Comparison of ENCODE assay signal across 8 mouse cellular contexts in the genomic region with DNA sequence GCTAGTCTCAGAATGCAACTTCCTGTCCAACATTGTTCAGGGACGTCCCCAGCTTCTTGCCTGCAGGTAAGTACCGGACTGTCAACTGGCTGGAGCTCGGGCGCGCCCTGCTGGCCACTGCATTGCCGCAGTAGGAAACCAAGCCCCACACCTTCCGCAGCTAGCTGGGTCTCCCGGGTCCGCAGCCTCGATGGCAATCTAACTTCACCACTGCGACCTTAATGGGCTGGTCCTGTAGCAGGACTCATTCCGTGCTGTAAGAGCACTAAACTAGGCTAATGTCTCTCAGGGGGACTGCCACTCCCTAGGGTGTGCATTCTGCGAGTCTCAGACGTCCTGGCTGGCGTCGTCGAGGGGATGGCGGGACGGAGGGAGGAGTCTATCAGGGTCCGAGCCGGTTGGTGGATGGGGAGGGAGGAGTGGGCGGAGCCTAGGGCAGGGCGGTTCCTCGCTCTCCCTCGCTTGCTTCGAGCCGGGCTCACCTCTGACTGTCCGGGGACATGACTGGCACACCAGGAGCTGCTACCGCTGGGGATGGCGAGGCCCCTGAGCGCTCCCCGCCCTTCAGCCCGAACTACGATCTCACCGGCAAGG. TPM values are rescaled to one million over a fixed set of nuclear protein-coding genes. Genes with fewer than 3 reads are reported as not detected.
DNase-seq lines count a peak whose midpoint lies in the region; ATAC-seq and TF ChIP-seq lines count a peak whose summit lies in the region.

No protein-coding gene starts in this region.

- H3K27ac ChIP-seq in liver, embryonic 15.5 days (replicated peaks) = no peak overlapping the region
- H3K27ac ChIP-seq in testis, adult 2 months (ENCODE audit: control insufficient read depth, insufficient read depth, low read depth, low read length) = no peak overlapping the region

- no peak overlapping the region for H3K9ac ChIP-seq in liver, embryonic 15.5 days

- ATAC-seq in liver, embryonic 15.5 days (ENCODE audit: insufficient read depth) = peak; percentile 75

- H3K9me3 ChIP-seq in liver, embryonic 15.5 days (replicated peaks) = no peaks in the 10 kb centered on the region

- no peak overlapping the region for H3K4me3 ChIP-seq in C2C12 (ENCODE audit: insufficient read depth, poor library complexity, severe bottlenecking)
- peak overlapping the region; percentile 44 for H3K4me3 ChIP-seq in liver, embryonic 15.5 days (replicated peaks)
- H3K4me3 ChIP-seq in testis, adult 2 months (ENCODE audit: control insufficient read depth, low read depth, low read length) = peak overlapping the region; percentile 17

- H3K36me3 ChIP-seq in C2C12 (ENCODE audit: control insufficient read depth, insufficient read depth) = no peaks in the 10 kb centered on the region
- no peaks in the 10 kb centered on the region for H3K36me3 ChIP-seq in liver, embryonic 15.5 days (replicated peaks)
- no peaks in the 10 kb centered on the region for H3K36me3 ChIP-seq in testis, adult 2 months (ENCODE audit: control insufficient read depth, insufficient read depth, low read length)

- no peaks in the 10 kb centered on the region for H3K79me3 ChIP-seq in C2C12 (ENCODE audit: low read depth)

- H3K4me1 ChIP-seq in liver, embryonic 15.5 days (replicated peaks) = peaks cover 31% of the 10 kb centered on the region
- peaks cover 7% of the 10 kb centered on the region for H3K4me1 ChIP-seq in testis, adult 2 months (ENCODE audit: control insufficient read depth, insufficient read depth, low read length)

- TF ChIP-seq CTCF in C2C12 (IDR thresholded peaks at IDR 0.05; ENCODE audit: control insufficient read depth, insufficient read depth, insufficient read length) = peak; percentile 80
- TF ChIP-seq CTCF in testis, adult 2 months (IDR thresholded peaks at IDR 0.05; ENCODE audit: control insufficient read depth, insufficient read depth, insufficient replicate concordance, low read depth, low read length) = peak; percentile 60; the same call in 1 of the 2 replicates

- under 1% methylated on average over 35 of the region's 35 CpGs for WGBS in liver, embryonic 15.5 days (ENCODE audit: insufficient replicate concordance)

- peaks cover 17% of the 10 kb centered on the region for H3K27me3 ChIP-seq in C2C12 (ENCODE audit: control insufficient read depth, insufficient read depth, insufficient read length)
- peaks cover 44% of the 10 kb centered on the region for H3K27me3 ChIP-seq in liver, embryonic 15.5 days
- no peaks in the 10 kb centered on the region for H3K27me3 ChIP-seq in testis, adult 2 months (ENCODE audit: control insufficient read depth, insufficient read depth, low read length)

- H3K79me2 ChIP-seq in C2C12 (ENCODE audit: control insufficient read depth, insufficient read depth) = no peaks in the 10 kb centered on the region

- DNase-seq in adrenal gland, adult 2 months = peak; percentile 80
- DNase-seq in embryo, embryonic 11 days = peak; percentile 85
- DNase-seq in heart, adult 9 months (ENCODE audit: low spot score in 2 of 2) = peak; percentile 56 to 67
- DNase-seq in kidney, adult 8-10 months = peak; percentile 75 to 88
- DNase-seq in neural tube, embryonic 10.5 days (ENCODE audit: extremely low spot score, low spot score) = peak; percentile 83

- no peak overlapping the region for H3ac ChIP-seq in C2C12 (ENCODE audit: control insufficient read depth, insufficient read length, low read depth)

- TF ChIP-seq POLR2A in testis, adult 2 months (IDR thresholded peaks at IDR 0.05; ENCODE audit: control insufficient read depth, low read depth, low read length) = no peak

- peak overlapping the region; percentile 58 for H3K4me2 ChIP-seq in liver, embryonic 15.5 days

TF ChIP-seq in C2C12, 6 proteins besides CTCF, POLR2A, EP300 and RAD21:
- TF ChIP-seq MYOG (IDR thresholded peaks at IDR 0.05; ENCODE audit: control insufficient read depth, extremely low read depth, insufficient read length) (no peak), MAX (IDR thresholded peaks at IDR 0.05) (no peak), CEBPB (IDR thresholded peaks at IDR 0.05; ENCODE audit: low read depth) (no peak), FOSL1 (IDR thresholded peaks at IDR 0.05; ENCODE audit: insufficient read depth, low read length, poor library complexity, severe bottlenecking) (no peak), USF1 (IDR thresholded peaks at IDR 0.05; ENCODE audit: low read depth) (no peak), MYOD1 (IDR thresholded peaks at IDR 0.05; ENCODE audit: control insufficient read depth, insufficient read length, low read depth) (no peak)

RNA-seq across cellular contexts. Expression of a gene that starts 9.3 kb away (rescaled TPM):
- 19.1 TPM for polyA plus RNA-seq in C2C12 (2012; fragmentation: generic; extraction: Trizol)
- 10 to 100 TPM; 15.6 to 26.2 TPM for total RNA-seq in adrenal gland, adult 2 months (2021)
- 14.8 and 15.0 TPM in 2 replicates for polyA plus RNA-seq in adrenal gland, adult 2 months (2012; rRNA removed)
- polyA plus RNA-seq in liver, embryonic 15.5 days (2015; fragmentation: Nextera tagmentation; extraction: Ambion mirVana) = 76.4 and 82.1 TPM in 2 replicates
- polyA plus RNA-seq in testis, adult 2 months (2012; rRNA removed) = 21.2 and 29.7 TPM in 2 replicates

RNA-seq across cellular contexts. Expression of a gene that starts 20.0 kb away (rescaled TPM):
- polyA plus RNA-seq in C2C12 (2012; fragmentation: generic; extraction: Trizol) = not detected
- under 1 TPM; 0.55 to 0.90 TPM for total RNA-seq in adrenal gland, adult 2 months (2021)
- polyA plus RNA-seq in adrenal gland, adult 2 months (2012; rRNA removed) = 1.00 and 1.3 TPM in 2 replicates
- polyA plus RNA-seq in liver, embryonic 15.5 days (2015; fragmentation: Nextera tagmentation; extraction: Ambion mirVana) = 4.5 and 4.8 TPM in 2 replicates
- 0.09 and 0.14 TPM in 2 replicates for polyA plus RNA-seq in testis, adult 2 months (2012; rRNA removed)

RNA-seq across cellular contexts. Expression of a gene that starts 33.5 kb away (rescaled TPM):
- 6.6 TPM for polyA plus RNA-seq in C2C12 (2012; fragmentation: generic; extraction: Trizol)
- total RNA-seq in adrenal gland, adult 2 months (2021) = 10 to 100 TPM; 23.7 to 27.9 TPM
- 26.5 and 34.7 TPM in 2 replicates for polyA plus RNA-seq in adrenal gland, adult 2 months (2012; rRNA removed)
- polyA plus RNA-seq in liver, embryonic 15.5 days (2015; fragmentation: Nextera tagmentation; extraction: Ambion mirVana) = 5.1 and 6.0 TPM in 2 replicates
- 7.5 and 9.0 TPM in 2 replicates for polyA plus RNA-seq in testis, adult 2 months (2012; rRNA removed)

RNA-seq across cellular contexts. Expression of a gene that starts 33.9 kb away (rescaled TPM):
- polyA plus RNA-seq in C2C12 (2012; fragmentation: generic; extraction: Trizol) = 9.1 TPM
- total RNA-seq in adrenal gland, adult 2 months (2021) = 10 to 100 TPM; 20.0 to 29.2 TPM
- 12.0 and 16.2 TPM in 2 replicates for polyA plus RNA-seq in adrenal gland, adult 2 months (2012; rRNA removed)
- polyA plus RNA-seq in liver, embryonic 15.5 days (2015; fragmentation: Nextera tagmentation; extraction: Ambion mirVana) = 9.9 and 11.6 TPM in 2 replicates
- 106 and 118 TPM in 2 replicates for polyA plus RNA-seq in testis, adult 2 months (2012; rRNA removed)
